Mouse (Mus musculus) cerebellum, postnatal 36 days (tissue): Measurements from ENCODE around the gene Olfr697.
"Not testable (repeated sequence)": the region's sequence is repeated elsewhere in the genome, so short reads cannot be mapped to it uniquely, and the experiment has no call there.

ENCODE experiments used
- DNase-seq, 2 experiments: peaks; one replicate each; pipeline ENCODE4 v3.0.0; 2021 to 2022; ENCODE audit warnings: mixed read lengths in 2 of 2

Gene Olfr697

GRCm38 (mm10) chr7:106742343-106742742 lies at the start of gene Olfr697:
Olfr697 (minus strand) TSS chr7:106742443.
- DNase-seq = no peak

- no peak for DNase-seq
These were observed 46.1 kb upstream of the Olfr697 start for GRCm38 (mm10) chr7:106788330-106788729.

GRCm38 (mm10) chr7:106761008-106761407 lies 18.8 kb upstream of the Olfr697 start:
- DNase-seq = not testable (repeated sequence)

GRCm38 (mm10) chr7:106758800-106759199 lies 16.6 kb upstream of the Olfr697 start:
- DNase-seq = no peak

- no peak for DNase-seq
These were observed 13.1 kb upstream of the Olfr697 start, which contains the start of gene Olfr698 for GRCm38 (mm10) chr7:106755297-106755696. Olfr698 (minus strand) TSS chr7:106755397.

GRCm38 (mm10) chr7:106745811-106746210 lies 3.6 kb upstream of the Olfr697 start:
- DNase-seq = no peak

- no peak for DNase-seq
These were observed 5.2 kb downstream of the Olfr697 start for GRCm38 (mm10) chr7:106737028-106737427.

- no peak for DNase-seq
These were observed 8.5 kb downstream of the Olfr697 start for GRCm38 (mm10) chr7:106733717-106734116.

- not testable (repeated sequence) for DNase-seq
These were observed 16.6 kb downstream of the Olfr697 start for GRCm38 (mm10) chr7:106725654-106726053.

- DNase-seq = no peak
These were observed 25.9 kb downstream of the Olfr697 start, which contains the start of gene Olfr695 for GRCm38 (mm10) chr7:106716296-106716695. Olfr695 (minus strand) TSS chr7:106716396.

GRCm38 (mm10) chr7:106711463-106711862 lies 30.8 kb downstream of the Olfr697 start:
- DNase-seq = no peak

GRCm38 (mm10) chr7:106707705-106708104 lies 34.5 kb downstream of the Olfr697 start:
- DNase-seq = not testable (repeated sequence)

GRCm38 (mm10) chr7:106696891-106697290 lies 45.4 kb downstream of the Olfr697 start:
- no peak for DNase-seq

- no peak for DNase-seq
These were observed 49.3 kb downstream of the Olfr697 start for GRCm38 (mm10) chr7:106692976-106693375.

GRCm38 (mm10) chr7:106691714-106692113 lies 50.5 kb downstream of the Olfr697 start, which contains the start of gene Olfr694:
Olfr694 (minus strand) TSS chr7:106691814.
- no peak for DNase-seq
